Mouse (Mus musculus) effector memory CD4-positive, alpha-beta T cell, adult 7 months (primary cell): ENCODE measurements around the gene Fez1. TPM values are rescaled to one million over a fixed set of nuclear protein-coding genes. Genes with fewer than 3 reads are reported as not detected.

Experiments
- polyA plus RNA-seq: library from polyadenylated mRNA; unstranded; fragments of 100-300 nt; shearing (Covaris generic); gene quantifications from one replicate; pipeline ENCODE4 v1.2.1, GENCODE M21; 2017

Gene Fez1
- polyA plus RNA-seq, result not detected

GRCm38 (mm10) chr9:36821644-36822000, at the start of gene Fez1:
Fez1 (plus strand) TSS chr9:36821864.

GRCm38 (mm10) chr9:36796781-36797555, 24.7 kb upstream of the Fez1 start, which contains the start of gene Ei24:
Ei24 (minus strand) TSS chr9:36797393.

Other genes with a start within 250 kb of the Fez1 start
- not detected for gene Gm17689, start 239.2 kb upstream of the Fez1 start, polyA plus RNA-seq
- gene A630095E13Rik, start 178.5 kb upstream of the Fez1 start, polyA plus RNA-seq, result not detected
- not detected for gene Acrv1, start 128.6 kb upstream of the Fez1 start, polyA plus RNA-seq
- 2.5 TPM for gene Chek1, start 94.8 kb upstream of the Fez1 start, polyA plus RNA-seq
- 182 TPM for gene Stt3a, start 54.2 kb upstream of the Fez1 start, polyA plus RNA-seq
- 58.5 TPM for gene Ei24, start 24.5 kb upstream of the Fez1 start, polyA plus RNA-seq